Comparison of ENCODE assay signal across 14 mouse cellular contexts in genomic region chr3:115792606-115793005, GRCm38 (mm10).
DNase-seq lines count a peak whose midpoint lies in the region; ATAC-seq and TF ChIP-seq lines count a peak whose summit lies in the region.
"Had no signal": no experiment of that assay in that cellular context is flagged by ENCODE, and none has a peak within 500 bp of the region (broad histone marks: within the 10 kb centered on the region; RNA-seq: fewer than 3 reads in every experiment).

No protein-coding gene starts in this region.

- no peak overlapping the region for H3K4me2 ChIP-seq in hindbrain, embryonic 12.5 days (replicated peaks)
- H3K4me2 ChIP-seq in hindbrain, embryonic 16.5 days (ENCODE audit: low read length) = no peak overlapping the region
- H3K4me2 ChIP-seq in intestine, embryonic 14.5 days (ENCODE audit: low read length) = no peak overlapping the region
- H3K4me2 ChIP-seq in liver, embryonic 14.5 days (ENCODE audit: low read depth) = peak overlapping the region; percentile 30
- H3K4me2 ChIP-seq: embryonic facial prominence, embryonic 13.5 days; neural tube, embryonic 15.5 days had no signal

- H3K27ac ChIP-seq in hindbrain, embryonic 12.5 days = no peak overlapping the region
- H3K27ac ChIP-seq in hindbrain, embryonic 16.5 days (ENCODE audit: low read depth, low read length) = no peak overlapping the region
- H3K27ac ChIP-seq in intestine, embryonic 14.5 days (ENCODE audit: low read depth) = no peak overlapping the region
- H3K27ac ChIP-seq in liver, embryonic 14.5 days = no peak overlapping the region
- H3K27ac ChIP-seq: embryonic facial prominence, embryonic 13.5 days; forebrain, embryonic 10.5 days; neural tube, embryonic 15.5 days; stomach, postnatal 0 days had no signal

- ATAC-seq in CD4-positive, CD25-positive, alpha-beta regulatory T cell, adult 4 months = no peak
- ATAC-seq in hindbrain, embryonic 12.5 days (ENCODE audit: low FRiP score) = 0 out of 2 replicates have a peak, but pooled peaks have one; percentile 43
- ATAC-seq in hindbrain, embryonic 16.5 days = no peak
- no peak for ATAC-seq in intestine, embryonic 14.5 days (replicated peaks; ENCODE audit: low FRiP score, low TSS enrichment, low read depth)
- peak; percentile 72 for ATAC-seq in liver, embryonic 14.5 days (ENCODE audit: insufficient read depth)

- DNase-seq in CD4-positive, CD25-positive, alpha-beta regulatory T cell, adult 2 months (ENCODE audit: low read depth, low spot score) = peak; percentile 20
- DNase-seq in intestine, embryonic 14.5 days (ENCODE audit: low spot score) = peak; percentile 33
- no peak for DNase-seq in liver, embryonic 14.5 days (ENCODE audit: low read depth in 3 of 3, low spot score in 3 of 3)
- no peak for DNase-seq in urinary bladder, adult 18-20 months (ENCODE audit: low spot score in 2 of 2)
- DNase-seq in adrenal gland, postnatal 36 days = no peak
- DNase-seq: cerebellum, postnatal 25 days; left cerebral cortex, postnatal 4 days had no signal

- no peak overlapping the region for H3K4me3 ChIP-seq in hindbrain, embryonic 12.5 days
- H3K4me3 ChIP-seq in hindbrain, embryonic 16.5 days (ENCODE audit: low read length) = no peak overlapping the region
- H3K4me3 ChIP-seq in intestine, embryonic 14.5 days (ENCODE audit: low read depth, low read length) = no peak overlapping the region
- no peak overlapping the region for H3K4me3 ChIP-seq in liver, embryonic 14.5 days (ENCODE audit: insufficient read depth in 1 of 2, low read depth in 2 of 2, low read length in 2 of 2)
- H3K4me3 ChIP-seq: embryonic facial prominence, embryonic 13.5 days; forebrain, embryonic 10.5 days; neural tube, embryonic 15.5 days had no signal

- no peak for TF ChIP-seq CTCF in liver, embryonic 14.5 days (IDR thresholded peaks at IDR 0.05; ENCODE audit: low read depth)

- no peaks in the 10 kb centered on the region for H3K36me3 ChIP-seq in hindbrain, embryonic 12.5 days
- H3K36me3 ChIP-seq in hindbrain, embryonic 16.5 days (ENCODE audit: control insufficient read depth, insufficient read depth, low read length) = no peaks in the 10 kb centered on the region
- H3K36me3 ChIP-seq in intestine, embryonic 14.5 days (ENCODE audit: control insufficient read depth, insufficient read depth, low read length) = no peaks in the 10 kb centered on the region
- H3K36me3 ChIP-seq in liver, embryonic 14.5 days (replicated peaks; ENCODE audit: control insufficient read depth, insufficient read depth, low read depth) = no peaks in the 10 kb centered on the region
- H3K36me3 ChIP-seq: embryonic facial prominence, embryonic 13.5 days; forebrain, embryonic 10.5 days; neural tube, embryonic 15.5 days had no signal

- TF ChIP-seq EP300 in liver, embryonic 14.5 days (IDR thresholded peaks at IDR 0.05; ENCODE audit: low read depth) = peak; percentile 13; the same call in 1 of the 2 replicates

- H3K27me3 ChIP-seq in hindbrain, embryonic 12.5 days = no peaks in the 10 kb centered on the region
- no peaks in the 10 kb centered on the region for H3K27me3 ChIP-seq in hindbrain, embryonic 16.5 days (replicated peaks; ENCODE audit: control insufficient read depth, insufficient read depth, low read length)
- no peaks in the 10 kb centered on the region for H3K27me3 ChIP-seq in intestine, embryonic 14.5 days (replicated peaks; ENCODE audit: control insufficient read depth, insufficient read depth, low read length)
- H3K27me3 ChIP-seq in liver, embryonic 14.5 days (ENCODE audit: control insufficient read depth, insufficient read depth, low read length) = no peaks in the 10 kb centered on the region
- H3K27me3 ChIP-seq: neural tube, embryonic 15.5 days had no signal

- 65% methylated on average over 4 of the region's 4 CpGs for WGBS in hindbrain, embryonic 12.5 days
- WGBS in hindbrain, embryonic 16.5 days = 61% methylated on average over 4 of the region's 4 CpGs
- WGBS in intestine, embryonic 14.5 days = 64% methylated on average over 4 of the region's 4 CpGs
- 19% methylated on average over 4 of the region's 4 CpGs for WGBS in liver, embryonic 14.5 days (ENCODE audit: insufficient replicate concordance)

- no peaks in the 10 kb centered on the region for H3K4me1 ChIP-seq in hindbrain, embryonic 12.5 days
- H3K4me1 ChIP-seq in hindbrain, embryonic 16.5 days (ENCODE audit: control insufficient read depth, insufficient read depth, low read depth, low read length) = no peaks in the 10 kb centered on the region
- H3K4me1 ChIP-seq in intestine, embryonic 14.5 days (replicated peaks; ENCODE audit: control insufficient read depth, insufficient read depth, low read length) = no peaks in the 10 kb centered on the region
- peaks cover 6 to 16% of the 10 kb centered on the region in 2 experiments; a peak in 3 of 4 replicates for H3K4me1 ChIP-seq in liver, embryonic 14.5 days (replicated peaks; ENCODE audit: control insufficient read depth in 2 of 2, insufficient read depth in 2 of 2, low read length in 1 of 2)
- H3K4me1 ChIP-seq: neural tube, embryonic 15.5 days had no signal

- H3K9ac ChIP-seq in hindbrain, embryonic 12.5 days = no peak overlapping the region
- no peak overlapping the region for H3K9ac ChIP-seq in hindbrain, embryonic 16.5 days (ENCODE audit: low read depth, low read length)
- H3K9ac ChIP-seq in intestine, embryonic 14.5 days (ENCODE audit: low read length) = no peak overlapping the region
- no peak overlapping the region for H3K9ac ChIP-seq in liver, embryonic 14.5 days (replicated peaks)
- H3K9ac ChIP-seq: embryonic facial prominence, embryonic 13.5 days; neural tube, embryonic 15.5 days had no signal

- no peaks in the 10 kb centered on the region for H3K9me3 ChIP-seq in hindbrain, embryonic 12.5 days (replicated peaks)
- no peaks in the 10 kb centered on the region for H3K9me3 ChIP-seq in hindbrain, embryonic 16.5 days (ENCODE audit: control insufficient read depth, low read length)
- H3K9me3 ChIP-seq in intestine, embryonic 14.5 days (ENCODE audit: control insufficient read depth, low read length) = no peaks in the 10 kb centered on the region
- no peaks in the 10 kb centered on the region for H3K9me3 ChIP-seq in liver, embryonic 14.5 days (ENCODE audit: control insufficient read depth, low read length)
- H3K9me3 ChIP-seq: embryonic facial prominence, embryonic 13.5 days; forebrain, embryonic 10.5 days; neural tube, embryonic 15.5 days had no signal

Comparison
In these comparisons a context has a peak if more than half of its experiments do, and no peak if none do; other contexts are left out.
1. ATAC-seq: peak in hindbrain, embryonic 12.5 days (single experiment) and liver, embryonic 14.5 days (single experiment); none in CD4-positive, CD25-positive, alpha-beta regulatory T cell, adult 4 months (single experiment), hindbrain, embryonic 16.5 days (single experiment) and intestine, embryonic 14.5 days (single experiment).
2. DNase-seq: peak in CD4-positive, CD25-positive, alpha-beta regulatory T cell, adult 2 months (single experiment) and intestine, embryonic 14.5 days (single experiment); none in liver, embryonic 14.5 days (0 of 3), urinary bladder, adult 18-20 months (0 of 2) and adrenal gland, postnatal 36 days (0 of 2).